Mouse (Mus musculus) liver, embryonic 11.5 days (tissue): ENCODE data around the gene Polr2g. TPM values are rescaled to one million over a fixed set of nuclear protein-coding genes. Genes with fewer than 3 reads are reported as not detected.
A peak's percentile ranks its signal among the peaks of the same experiment; 100 is the strongest.

Experiments used
- ATAC-seq: fragments of 200-750 bp; cut with Nextera tagmentation; replicated peaks from 2 replicates; pipeline ENCODE4 v1.8.0; 2017; ENCODE audit warnings: moderate number of reproducible peaks, mild to moderate bottlenecking, moderate TSS enrichment, moderate library complexity; ENCODE audit not compliant: low FRiP score
- DNase-seq: peaks from one replicate; pipeline ENCODE4 v3.0.0-alpha.2; 2017; ENCODE audit warnings: low spot score
- H3K27ac ChIP-seq: fragments of 300-500 bp; sonication (generic); 2 replicates; pipeline ENCODE4 v1.5.1; 2014; ENCODE audit warnings: mild to moderate bottlenecking, low read depth, low read length, control low read depth
- H3K27me3 ChIP-seq: fragments of 300-500 bp; sonication (generic); replicated peaks from 2 replicates; pipeline ENCODE4 v1.6.1; 2014; ENCODE audit warnings: low read length, mixed read lengths; ENCODE audit not compliant: control insufficient read depth, insufficient read depth
- H3K36me3 ChIP-seq: fragments of 300-500 bp; sonication (generic); 2 replicates; pipeline ENCODE4 v1.6.1; 2014; ENCODE audit warnings: mild to moderate bottlenecking, low read length, moderate library complexity, mixed read lengths; ENCODE audit not compliant: control insufficient read depth, insufficient read depth
- H3K4me1 ChIP-seq: fragments of 300-500 bp; sonication (generic); replicated peaks from 2 replicates; pipeline ENCODE4 v1.6.1; 2014; ENCODE audit warnings: low read length, mixed read lengths; ENCODE audit not compliant: control insufficient read depth, insufficient read depth
- H3K4me2 ChIP-seq: fragments of 300-500 bp; sonication (generic); 2 replicates; pipeline ENCODE4 v1.6.1; 2014; ENCODE audit warnings: mild to moderate bottlenecking, control low read depth, moderate library complexity
- H3K4me3 ChIP-seq: fragments of 300-500 bp; sonication (generic); 2 replicates; pipeline ENCODE4 v1.5.1; 2014; ENCODE audit warnings: low read depth, low read length, control low read depth
- H3K9ac ChIP-seq: fragments of 300-500 bp; sonication (generic); 2 replicates; pipeline ENCODE4 v1.6.1; 2014; ENCODE audit warnings: low read depth, low read length, control low read depth
- H3K9me3 ChIP-seq: fragments of 300-500 bp; sonication (generic); 2 replicates; pipeline ENCODE4 v1.6.1; 2016; ENCODE audit warnings: low read length, inconsistent platforms, mixed read lengths; ENCODE audit not compliant: control insufficient read depth
- WGBS: fragments of 180-500 bp; shearing (Covaris S2); extraction: QIAGEN DNeasy Blood & Tissue Kit; methylation state at CpG from one replicate; pipeline ENCODE4 v1.1.7; 2014; 5-methylcytosine and 5-hydroxymethylcytosine counted together
- polyA plus RNA-seq: library from polyadenylated mRNA; unstranded; fragments of >200 nt; fragmentation: Nextera tagmentation; extraction: Ambion mirVana; gene quantifications from 2 replicates; pipeline ENCODE4 v1.2.1, GENCODE M21; 2014

Gene Polr2g
- polyA plus RNA-seq, 1 experiment from 2014 or later = 152 TPM

DNA sequence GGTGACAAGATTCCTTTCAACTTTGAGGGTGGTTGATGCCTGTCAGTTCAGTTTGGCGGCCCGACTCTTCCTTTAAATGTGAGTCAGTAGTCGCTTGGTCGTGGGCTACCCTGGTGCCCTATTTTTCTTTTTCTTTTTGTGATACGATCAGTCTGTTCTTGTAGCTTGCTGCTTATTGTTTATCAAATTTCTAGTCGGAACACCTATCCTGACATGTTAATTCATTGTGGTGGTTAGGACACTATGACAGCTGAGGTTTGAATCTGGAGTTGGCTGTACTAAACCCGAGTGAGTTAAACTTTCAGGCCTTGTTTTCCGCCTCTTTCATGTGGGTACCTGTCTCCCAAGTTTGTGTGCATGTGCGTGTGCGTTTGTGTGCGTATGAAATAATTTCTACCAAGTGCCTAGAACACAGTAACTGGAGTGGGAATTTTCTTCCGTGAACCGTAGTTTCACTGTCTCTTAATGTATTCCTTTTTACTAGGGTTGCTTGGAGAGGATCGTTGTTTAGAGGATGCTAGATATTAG, 40.8 kb downstream of the Polr2g start:
- ATAC-seq (no peak; the same call in 1 of the 2 replicates), DNase-seq (no peak)
- Histone ChIP-seq H3K9me3 (no peaks in the 10 kb centered on the region), H3K9ac (peak overlapping the region; percentile 93), H3K27me3 (no peaks in the 10 kb centered on the region), H3K4me1 (peaks cover 18% of the 10 kb centered on the region), H3K36me3 (peaks cover 18% of the 10 kb centered on the region), H3K4me2 (peak overlapping the region; percentile 85), H3K27ac (peak overlapping the region; percentile 93), H3K4me3 (peak overlapping the region; percentile 89)
- WGBS = 5% methylated on average over 14 of the region's 14 CpGs

DNA sequence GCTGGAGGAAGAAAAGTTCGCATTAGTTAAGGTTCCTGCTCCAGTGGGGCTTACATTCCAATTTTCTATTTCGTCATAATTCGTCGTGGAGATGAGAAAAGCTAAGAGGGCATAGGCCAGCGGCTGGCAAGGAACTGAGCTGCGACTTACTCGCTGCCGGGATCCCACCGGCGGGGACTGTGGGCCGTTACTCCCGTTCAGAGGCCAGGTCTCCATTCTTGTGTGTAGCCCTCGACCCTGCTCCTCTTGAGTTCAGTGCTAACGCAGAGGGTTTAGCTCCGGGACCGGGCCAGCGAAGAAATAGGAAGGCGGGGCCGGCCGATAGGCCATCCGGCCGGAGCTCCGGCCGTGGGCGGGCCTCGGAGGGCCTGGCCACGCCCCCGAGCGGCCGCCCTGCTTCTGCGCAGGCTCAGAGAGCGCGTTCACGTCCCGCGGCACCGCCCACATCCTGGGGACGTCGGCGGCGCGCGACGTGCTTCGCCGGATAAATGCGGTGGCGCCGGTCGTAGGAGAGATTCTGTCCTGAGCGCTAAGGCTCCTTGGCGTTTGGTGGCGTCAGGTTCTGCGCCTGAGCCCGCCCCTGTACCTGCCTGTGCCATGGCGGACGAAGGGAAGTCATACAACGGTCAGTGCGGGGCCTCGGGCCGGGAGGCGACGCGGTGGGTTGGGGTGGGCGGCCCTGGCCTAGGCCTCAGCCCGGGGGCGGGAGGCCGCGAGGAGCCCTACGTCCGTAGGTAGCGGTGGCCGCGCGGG, 41.6 kb downstream of the Polr2g start, which contains the start of gene Nxf1:
Nxf1 (plus strand) TSS at position 439 of the 753 bp plus-strand sequence.
- Histone ChIP-seq H3K36me3 (peaks cover 15% of the 10 kb centered on the region), H3K4me3 (peak within 1 kb of the TSS; percentile 89), H3K27me3 (no peaks in the 10 kb centered on the region), H3K27ac (peak within 1 kb of the TSS; percentile 93), H3K9me3 (no peaks in the 10 kb centered on the region), H3K4me1 (peaks cover 18% of the 10 kb centered on the region), H3K4me2 (peak within 1 kb of the TSS; percentile 85), H3K9ac (peak within 1 kb of the TSS; percentile 93)
- under 1% methylated on average over 75 of the region's 75 CpGs for WGBS
- ATAC-seq (peak; percentile 85), DNase-seq (peak; percentile 90)

DNA sequence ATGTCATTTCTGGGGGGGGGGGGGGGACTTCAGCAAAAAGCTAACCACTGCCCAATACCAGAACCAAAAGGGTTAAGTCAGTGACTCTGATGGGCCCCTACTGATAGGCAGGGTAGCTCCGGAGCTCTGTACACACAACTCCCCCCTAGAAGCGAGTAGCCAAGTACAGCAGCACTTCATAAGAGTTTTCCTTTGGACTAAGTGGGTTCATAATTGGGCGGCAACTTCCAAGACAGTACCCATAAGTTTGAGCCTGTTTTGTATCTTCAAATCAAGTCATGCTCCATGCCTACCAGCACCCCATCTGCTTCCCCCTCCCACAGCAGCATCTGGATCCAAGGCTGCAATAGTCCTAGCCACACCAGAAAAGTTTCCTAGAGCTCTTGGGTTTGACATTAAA, 42.7 kb downstream of the Polr2g start:
- peaks cover 18% of the 10 kb centered on the region for H3K4me1 ChIP-seq
- H3K27ac ChIP-seq = no peak overlapping the region
- WGBS = 43% methylated on average over 3 of the region's 3 CpGs
- peak overlapping the region; percentile 89 for H3K4me3 ChIP-seq
- no peak for DNase-seq
- H3K36me3 ChIP-seq = peaks cover 22% of the 10 kb centered on the region
- peak overlapping the region; percentile 85 for H3K4me2 ChIP-seq
- no peaks in the 10 kb centered on the region for H3K27me3 ChIP-seq
- peak overlapping the region; percentile 93 for H3K9ac ChIP-seq
- no peaks in the 10 kb centered on the region for H3K9me3 ChIP-seq
- ATAC-seq = no peak

DNA sequence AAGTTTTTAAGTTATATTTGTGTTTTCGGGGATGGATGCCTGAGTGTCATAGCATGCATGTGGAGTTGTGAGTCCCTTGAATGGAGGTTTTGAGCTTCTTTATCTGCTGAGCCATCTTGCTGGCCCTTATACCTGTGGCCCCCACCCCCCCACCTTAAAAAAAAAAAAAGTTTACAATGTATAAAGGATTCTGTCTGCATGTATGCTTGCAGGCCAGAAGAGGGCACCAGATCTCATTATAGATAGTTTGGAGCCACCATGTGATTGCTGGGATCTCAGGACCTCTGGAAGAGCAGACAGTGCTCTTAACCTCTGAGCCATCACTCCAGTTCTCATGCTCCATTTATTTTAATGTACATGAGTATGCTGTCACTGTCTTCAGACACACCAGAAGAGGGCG, 51.0 kb downstream of the Polr2g start:
- H3K4me3 ChIP-seq = no peak overlapping the region
- H3K27me3 ChIP-seq = no peaks in the 10 kb centered on the region
- DNase-seq (no peak), ATAC-seq (no peak)
- H3K27ac ChIP-seq = no peak overlapping the region
- peaks cover 47% of the 10 kb centered on the region for H3K36me3 ChIP-seq
- no peak overlapping the region for H3K4me2 ChIP-seq
- no peak overlapping the region for H3K9ac ChIP-seq
- H3K9me3 ChIP-seq = no peaks in the 10 kb centered on the region
- 68% methylated on average over 2 of the region's 2 CpGs for WGBS
- H3K4me1 ChIP-seq = peaks cover 7% of the 10 kb centered on the region; the same call in 1 of the 2 replicates

DNA sequence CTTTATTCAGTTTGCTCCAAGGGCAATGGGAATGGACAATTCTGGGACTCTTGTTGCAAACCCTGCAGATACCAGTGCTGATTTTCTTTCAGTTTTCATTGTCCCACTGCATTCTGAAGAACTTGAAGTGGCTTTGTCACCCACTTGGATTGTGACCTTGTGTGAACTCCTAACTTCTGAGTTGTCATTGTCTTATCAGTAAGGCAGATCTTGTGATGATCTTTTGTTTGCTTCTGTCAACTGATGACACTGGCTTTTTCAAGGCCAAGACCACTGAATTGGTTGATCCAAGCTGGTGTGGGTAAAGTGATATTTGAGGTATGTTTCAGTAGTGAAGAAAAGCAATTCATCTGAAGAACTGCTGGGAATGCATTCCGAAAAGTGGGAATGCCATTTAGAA, 53.0 kb downstream of the Polr2g start:
- WGBS = 91% methylated on average over 1 of the region's 1 CpGs

More for the DNA sequence above, 53.0 kb downstream of the Polr2g start:
- Histone ChIP-seq H3K4me2 (no peak overlapping the region), H3K36me3 (peaks cover 40% of the 10 kb centered on the region), H3K4me3 (no peak overlapping the region), H3K9ac (no peak overlapping the region), H3K27ac (no peak overlapping the region), H3K9me3 (no peaks in the 10 kb centered on the region), H3K27me3 (no peaks in the 10 kb centered on the region), H3K4me1 (peaks cover 11% of the 10 kb centered on the region)
- DNase-seq (no peak), ATAC-seq (no peak)

Other genes starting within 250 kb of the Polr2g start
- 2.0 and 2.9 TPM in 2 replicates for gene Slc22a8, start 207.3 kb downstream of the Polr2g start, polyA plus RNA-seq
- gene Slc22a6, start 180.5 kb downstream of the Polr2g start, polyA plus RNA-seq = not detected in 2 replicates
- gene Chrm1, start 134.8 kb downstream of the Polr2g start, polyA plus RNA-seq = 0.12 TPM in 1 of 2 replicates, not detected in the other
- 150 and 159 TPM in 2 replicates for gene Slc3a2, start 75.2 kb downstream of the Polr2g start, polyA plus RNA-seq
- 142 and 143 TPM in 2 replicates for gene Wdr74, start 62.8 kb downstream of the Polr2g start, polyA plus RNA-seq
- 1.7 and 2.0 TPM in 2 replicates for gene 1700092M07Rik, start 57.9 kb downstream of the Polr2g start, polyA plus RNA-seq
- gene Stx5a, start 57.2 kb downstream of the Polr2g start, polyA plus RNA-seq = 69.5 and 73.1 TPM in 2 replicates
- gene Nxf1, start 41.5 kb downstream of the Polr2g start, polyA plus RNA-seq = 197 and 198 TPM in 2 replicates
- 116 and 123 TPM in 2 replicates for gene Tmem223, start 27.6 kb downstream of the Polr2g start, polyA plus RNA-seq
- gene Tmem179b, start 24.1 kb downstream of the Polr2g start, polyA plus RNA-seq = 116 and 119 TPM in 2 replicates
- gene Taf6l, start 12.2 kb downstream of the Polr2g start, polyA plus RNA-seq = 25.9 TPM in 2 replicates
- 3.2 and 4.1 TPM in 2 replicates for gene Zbtb3, start 4.0 kb upstream of the Polr2g start, polyA plus RNA-seq
- gene Ttc9c, start 20.8 kb upstream of the Polr2g start, polyA plus RNA-seq = 43.8 and 46.8 TPM in 2 replicates
- gene Hnrnpul2, start 21.4 kb upstream of the Polr2g start, polyA plus RNA-seq = 5.5 and 6.4 TPM in 2 replicates
- gene AC129217.1, start 31.2 kb upstream of the Polr2g start, polyA plus RNA-seq = 0.40 TPM in 1 of 2 replicates, not detected in the other
- 52.7 and 52.9 TPM in 2 replicates for gene Bscl2, start 38.9 kb upstream of the Polr2g start, polyA plus RNA-seq
- 2.1 and 2.3 TPM in 2 replicates for gene Gng3, start 40.6 kb upstream of the Polr2g start, polyA plus RNA-seq
- gene Lrrn4cl, start 52.2 kb upstream of the Polr2g start, polyA plus RNA-seq = 0.10 and 0.34 TPM in 2 replicates
- gene Ubxn1, start 72.9 kb upstream of the Polr2g start, polyA plus RNA-seq = 198 and 204 TPM in 2 replicates
- 57.1 and 66.9 TPM in 2 replicates for gene Uqcc3, start 82.3 kb upstream of the Polr2g start, polyA plus RNA-seq
- gene Lbhd1, start 85.2 kb upstream of the Polr2g start, polyA plus RNA-seq = 133 and 147 TPM in 2 replicates
- not detected in 2 replicates for gene Gm49403, start 85.4 kb upstream of the Polr2g start, polyA plus RNA-seq
- gene 1810009A15Rik, start 90.3 kb upstream of the Polr2g start, polyA plus RNA-seq = 163 and 171 TPM in 2 replicates
- not detected in 2 replicates for gene Gm49416, start 90.3 kb upstream of the Polr2g start, polyA plus RNA-seq
- 47.8 and 52.4 TPM in 2 replicates for gene Ints5, start 94.4 kb upstream of the Polr2g start, polyA plus RNA-seq
- gene Ganab, start 99.5 kb upstream of the Polr2g start, polyA plus RNA-seq = 91.8 and 106 TPM in 2 replicates
- 32.3 and 34.8 TPM in 2 replicates for gene B3gat3, start 121.8 kb upstream of the Polr2g start, polyA plus RNA-seq
- gene Rom1, start 130.8 kb upstream of the Polr2g start, polyA plus RNA-seq = 2.4 and 3.9 TPM in 2 replicates
- gene Eml3, start 131.0 kb upstream of the Polr2g start, polyA plus RNA-seq = 22.6 and 26.1 TPM in 2 replicates
- 75.6 and 81.1 TPM in 2 replicates for gene Mta2, start 143.3 kb upstream of the Polr2g start, polyA plus RNA-seq
- gene Tut1, start 155.3 kb upstream of the Polr2g start, polyA plus RNA-seq = 42.4 and 43.2 TPM in 2 replicates
- 598 and 618 TPM in 2 replicates for gene Eef1g, start 168.5 kb upstream of the Polr2g start, polyA plus RNA-seq
- 2.6 and 3.7 TPM in 2 replicates for gene Ahnak, start 190.7 kb upstream of the Polr2g start, polyA plus RNA-seq